Mouse (Mus musculus) kidney, adult 2 months (tissue): ENCODE results near the gene Gm21680.
"Not testable (repeated sequence)": the region's sequence is repeated elsewhere in the genome, so short reads cannot be mapped to it uniquely, and the experiment has no call there.

Source experiments
- CTCF ChIP-seq: fragments of 200-500 bp; conservative IDR thresholded peaks from 2 replicates; pipeline ENCODE4 v1.5.1; 2011; ENCODE audit warnings: low read depth, mild to moderate bottlenecking, control low read depth, low read length, moderate library complexity, mixed read lengths; ENCODE audit not compliant: insufficient read depth, insufficient read length
- POLR2A ChIP-seq: fragments of 200-500 bp; IDR thresholded peaks from one replicate; pipeline ENCODE4 v1.6.1; 2011; ENCODE audit warnings: low read depth, low read length, control low read depth

GRCm38 (mm10) chr5:26006937-26007695 lies 34.7 kb upstream of the Gm21680 start:
- TF ChIP-seq CTCF, POLR2A: not testable (repeated sequence)
